Mouse (Mus musculus) left cerebral cortex, postnatal 25 days (tissue): ENCODE results near the gene Rrp36. TPM values are rescaled to one million over a fixed set of nuclear protein-coding genes. Genes with fewer than 3 reads are reported as not detected.

Experiments used
- DNase-seq, 2 experiments: peaks; one replicate each; pipeline ENCODE4 v3.0.0; 2022; ENCODE audit warnings: low spot score in 2 of 2, mixed read lengths in 1 of 2
- intact Hi-C: fragments of 180-260 bp; cut with DNase I; formaldehyde crosslinking; loops from one replicate; pipeline ENCODE4 v1.15.1; 2025
- total RNA-seq, 2 experiments: library from RNA; stranded (reverse); gene quantifications; 2 replicates each; pipeline ENCODE4 v1.2.3; 2021

Gene Rrp36
- total RNA-seq, 2 experiments from 2014 or later, result 17.1 to 18.2 TPM

DNA sequence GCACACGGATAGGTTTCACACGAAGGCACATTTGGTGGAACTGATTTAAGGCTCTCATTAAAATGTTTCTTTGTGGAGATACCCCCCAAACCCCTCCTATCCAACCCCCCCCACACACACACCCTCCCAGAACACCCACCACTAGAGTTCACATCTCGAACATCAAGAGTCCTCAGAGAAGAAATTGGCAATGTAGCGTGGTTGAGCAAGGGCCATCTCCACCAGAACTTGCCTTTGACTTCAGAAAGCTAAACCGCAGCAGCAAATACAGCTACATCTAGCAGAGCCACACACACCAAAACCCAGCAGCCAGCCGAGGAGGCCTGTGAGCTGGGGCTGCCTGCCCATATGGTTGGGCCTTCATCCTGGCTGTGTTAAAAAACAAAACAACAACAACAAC, 46.7 kb downstream of the Rrp36 start:
- intact Hi-C loops, result no loop called here
- DNase-seq, result no peak

DNA sequence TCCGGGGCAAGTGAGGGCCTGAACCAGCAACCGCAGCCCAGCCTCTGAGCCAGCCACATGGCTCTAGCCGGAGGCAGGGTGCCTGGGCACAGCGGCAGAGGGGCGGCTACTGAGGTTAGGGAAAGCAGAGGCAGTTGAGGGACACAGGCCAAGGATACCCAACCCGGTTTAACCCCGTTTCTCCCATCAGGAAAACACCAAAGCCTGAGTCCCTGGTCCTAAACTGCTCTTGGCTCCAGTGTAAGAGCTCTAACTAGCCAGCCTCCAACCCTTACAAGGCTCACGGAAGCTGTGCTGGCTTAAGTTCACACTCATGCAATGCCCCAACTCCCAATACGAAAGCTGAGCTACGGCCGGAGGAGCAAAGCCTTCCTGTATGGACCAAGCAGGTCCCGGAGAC, 49.6 kb downstream of the Rrp36 start:
- intact Hi-C loops, result no loop called here
- DNase-seq, result no peak

DNA sequence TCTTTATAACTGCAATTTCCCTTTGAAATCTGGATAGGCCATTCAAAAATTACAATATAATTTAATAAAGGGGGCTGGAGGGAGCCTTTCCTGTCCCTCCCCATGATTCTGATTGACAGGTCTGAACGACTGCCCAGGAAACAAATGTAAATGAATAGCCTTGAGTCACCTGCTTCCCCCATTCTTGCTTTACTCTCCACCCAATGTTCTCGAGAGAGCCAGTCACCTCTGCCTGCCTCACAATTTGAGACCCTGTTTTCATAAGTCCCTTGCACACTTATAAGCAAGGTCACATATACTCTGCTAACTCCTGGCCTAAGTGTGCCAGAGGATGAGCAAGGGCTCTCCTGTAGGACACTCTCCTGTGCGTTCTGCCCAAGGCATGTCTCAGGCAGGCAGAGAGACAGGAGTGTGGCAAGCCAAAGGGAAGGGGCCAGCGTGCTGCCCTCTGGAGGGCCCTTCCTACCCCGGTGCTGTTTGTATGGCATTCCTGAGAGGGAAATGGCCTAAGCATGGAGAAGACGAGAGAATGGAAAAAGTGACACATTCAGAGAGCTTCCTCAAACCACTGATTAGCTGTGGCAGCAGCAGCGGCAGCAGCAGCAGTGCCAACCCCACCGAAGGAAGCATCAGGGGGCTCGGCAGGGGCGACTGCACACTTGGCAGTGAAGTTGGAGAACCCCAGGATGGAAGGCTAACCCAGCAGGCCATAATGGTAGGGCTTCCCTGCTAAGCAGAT, 50.2 kb downstream of the Rrp36 start:
- intact Hi-C loops, result no loop called here
- DNase-seq, result no peak

DNA sequence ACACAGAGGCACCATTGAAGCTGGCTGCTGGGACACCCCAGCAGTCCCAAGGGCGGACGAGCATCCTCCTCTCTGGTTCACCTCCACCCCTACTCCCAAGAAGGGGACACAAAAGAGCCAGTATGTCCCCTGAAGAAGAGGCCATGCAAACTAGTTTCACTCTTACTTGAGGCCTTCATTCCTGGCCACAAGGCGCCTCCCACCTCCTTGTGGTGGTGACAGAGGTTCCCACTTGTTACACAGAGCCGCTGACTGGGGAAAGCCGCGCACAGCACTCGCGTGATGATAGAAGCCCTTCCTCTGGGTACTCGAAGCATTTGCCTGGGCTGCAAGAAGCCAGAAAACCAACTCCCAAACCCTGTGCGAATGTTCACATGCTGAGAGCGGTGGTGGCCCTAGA, 51.9 kb downstream of the Rrp36 start:
- intact Hi-C loops, result no loop called here
- no peak for DNase-seq

DNA sequence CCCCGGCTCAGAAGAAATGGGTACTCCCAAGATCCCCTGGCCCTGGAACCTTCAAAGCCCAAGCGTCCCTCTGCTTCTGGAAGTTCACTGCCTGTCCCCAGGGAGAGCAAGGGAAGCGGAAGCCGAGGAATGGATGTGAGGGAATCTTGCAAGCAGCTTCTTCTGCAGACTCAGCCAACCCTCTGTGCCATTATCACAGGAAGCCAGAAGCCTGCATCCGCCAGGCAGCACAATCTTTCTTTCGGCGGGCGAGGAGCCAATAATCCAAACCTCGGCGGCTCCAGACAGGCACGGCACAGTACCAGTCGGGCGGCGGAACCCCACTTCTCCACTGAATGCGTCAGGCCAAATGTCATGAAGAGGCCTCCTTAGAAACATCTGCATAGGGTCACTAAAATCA, 52.8 kb downstream of the Rrp36 start:
- DNase-seq, result peak; percentile 53 to 74
- intact Hi-C loops, result no loop called here

DNA sequence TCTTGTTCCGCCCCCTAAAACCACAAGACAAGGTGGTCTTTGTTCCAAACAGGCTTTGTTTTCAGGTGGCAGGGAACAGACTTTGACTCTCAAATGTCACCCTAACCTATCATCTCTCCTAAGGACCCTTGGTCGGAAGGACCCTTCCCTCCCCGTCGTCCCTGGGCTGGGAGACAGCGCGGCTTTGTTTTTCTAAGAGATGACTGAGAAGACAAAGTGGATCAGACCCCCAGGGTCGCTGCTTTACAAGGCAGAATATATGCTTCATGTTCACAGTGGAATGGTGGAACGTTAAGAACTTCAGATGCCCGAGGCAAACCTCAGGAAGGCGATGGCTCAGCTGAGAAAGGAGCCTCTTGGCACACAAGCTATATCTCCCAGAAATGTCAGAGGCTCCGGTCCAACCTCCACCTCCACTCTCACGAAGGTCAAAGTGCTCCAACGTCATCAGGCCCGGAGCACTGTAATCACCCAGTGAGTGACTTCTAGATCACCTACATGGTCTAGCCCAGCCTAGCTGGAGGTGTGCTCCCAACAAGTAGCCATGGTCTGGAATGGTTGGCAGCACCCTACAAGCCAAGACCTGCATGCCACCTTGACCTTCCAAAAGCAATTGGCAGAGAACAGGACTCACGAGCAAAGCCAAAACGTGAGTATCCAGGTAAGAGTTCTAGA, 54.3 kb downstream of the Rrp36 start:
- intact Hi-C loops, result no loop called here
- DNase-seq, result no peak

DNA sequence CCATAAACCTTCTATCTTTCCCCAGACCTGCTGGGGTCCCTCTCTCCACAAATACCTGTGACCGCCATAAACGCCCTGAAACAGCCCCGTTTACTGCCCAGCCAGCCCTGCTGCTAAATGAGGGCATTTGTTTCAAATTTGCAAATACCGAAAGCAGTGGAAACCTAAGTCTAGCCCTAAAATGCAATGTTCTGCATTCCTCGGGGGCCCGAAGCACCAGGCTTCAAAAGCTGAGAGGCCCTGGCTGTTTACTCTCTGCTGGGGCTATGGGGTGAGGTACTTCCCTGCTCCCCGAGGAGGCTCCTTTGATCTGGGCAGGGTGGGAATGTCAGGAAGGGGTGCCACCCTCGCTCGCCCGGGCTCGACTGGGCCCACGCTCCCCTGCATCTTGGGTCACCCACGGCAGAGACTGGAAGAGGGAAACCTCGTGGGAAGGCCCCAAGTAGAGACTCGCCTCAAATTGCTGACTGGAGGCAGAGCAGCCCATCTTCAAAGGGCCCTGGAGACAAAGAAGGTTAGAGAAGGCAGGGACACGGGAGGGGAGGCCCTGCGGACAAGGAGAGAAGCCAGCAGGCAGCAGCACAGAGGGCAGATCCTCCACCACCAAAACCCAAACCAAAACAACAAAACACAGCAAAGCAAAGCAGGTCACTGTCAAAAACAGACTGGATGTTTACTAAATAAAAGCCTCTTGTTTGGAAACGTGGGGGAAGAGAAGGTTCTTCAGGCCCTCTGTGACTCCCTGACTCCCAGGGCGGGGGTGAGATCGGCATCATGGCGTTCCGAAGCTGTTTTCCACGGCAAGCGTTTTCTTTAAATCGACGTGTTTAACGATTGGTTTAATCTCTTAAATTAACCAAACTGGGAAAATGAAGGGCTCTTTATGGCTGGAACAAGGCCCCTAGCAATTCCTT, 55.1 kb downstream of the Rrp36 start:
- DNase-seq, result no peak

DNA sequence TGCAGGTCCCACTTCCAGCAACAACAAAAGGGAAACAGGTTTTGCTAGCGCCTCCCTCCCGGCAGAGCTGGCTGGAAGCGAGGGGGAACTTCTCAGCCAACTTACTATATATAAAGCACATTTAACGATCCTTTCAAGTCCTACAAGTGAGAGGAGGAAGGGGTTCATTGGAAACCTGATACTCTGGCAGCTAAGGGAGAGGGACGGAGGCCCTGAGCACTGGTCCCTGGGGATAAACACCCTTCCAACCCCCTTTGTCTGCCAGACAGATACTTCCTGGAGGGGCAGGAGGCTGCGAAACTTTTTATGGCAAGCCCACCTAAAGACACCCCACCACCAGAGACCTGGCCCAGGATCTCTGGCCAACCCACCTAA, 55.8 kb downstream of the Rrp36 start:
- DNase-seq, result peak in 1 of 2 experiments; percentile 32
- intact Hi-C loops, result no loop called here

More for the DNA sequence above, 55.1 kb downstream of the Rrp36 start:
- intact Hi-C loops, result no loop called here

DNA sequence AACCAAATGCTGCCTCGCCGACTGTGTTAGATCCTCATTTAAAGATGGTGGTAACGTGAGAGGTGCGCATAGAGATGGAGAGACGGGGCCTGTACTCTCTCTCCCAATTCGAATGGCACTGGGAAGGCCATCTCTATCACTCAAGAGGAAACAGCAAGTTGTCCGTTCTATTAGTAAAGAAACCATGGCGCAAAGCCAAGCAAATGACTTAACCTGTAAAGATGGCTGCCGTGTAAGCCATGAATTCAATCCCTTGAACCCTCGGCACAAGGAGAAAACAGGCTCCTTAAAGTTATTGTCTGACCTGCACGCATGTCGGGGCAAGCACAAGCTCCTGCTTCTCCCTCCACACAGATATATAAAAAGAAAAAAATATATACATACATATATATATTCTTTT, 56.4 kb downstream of the Rrp36 start:
- DNase-seq, result no peak
- intact Hi-C loops, result no loop called here

Other genes with a start within 250 kb of the Rrp36 start
- gene Crip3, start 245.4 kb downstream of the Rrp36 start, total RNA-seq, result 1 to 10 TPM; 6.2 to 6.6 TPM
- under 1 TPM in 1 of 2 experiments, not detected in 1; 0.25 TPM for gene Slc22a7, start 235.9 kb downstream of the Rrp36 start, total RNA-seq
- 100 to 1,000 TPM; 133 to 141 TPM for gene Ttbk1, start 186.7 kb downstream of the Rrp36 start, total RNA-seq
- 1 to 10 TPM; 3.2 to 3.6 TPM for gene Dnph1, start 177.6 kb downstream of the Rrp36 start, total RNA-seq
- 10 to 100 TPM; 55.8 to 59.3 TPM for gene Cul9, start 128.0 kb downstream of the Rrp36 start, total RNA-seq
- 10 to 100 TPM; 58.8 to 63.8 TPM for gene Srf, start 118.2 kb downstream of the Rrp36 start, total RNA-seq
- gene Ptk7, start 44.8 kb downstream of the Rrp36 start, total RNA-seq, result 10 to 100 TPM in 1 of 2 experiments, 1 to 10 TPM in 1; 9.5 to 10.5 TPM
- gene Klc4, start 28.3 kb downstream of the Rrp36 start, total RNA-seq, result 10 to 100 TPM; 17.8 to 20.4 TPM
- 10 to 100 TPM; 51.0 to 51.5 TPM for gene Mrpl2, start 28.1 kb downstream of the Rrp36 start, total RNA-seq
- 10 to 100 TPM; 25.6 to 27.1 TPM for gene Cul7, start 24.0 kb downstream of the Rrp36 start, total RNA-seq
- 100 to 1,000 TPM; 117 to 123 TPM for gene Mea1, start 4.4 kb upstream of the Rrp36 start, total RNA-seq
- gene Klhdc3, start 6.6 kb upstream of the Rrp36 start, total RNA-seq, result 100 to 1,000 TPM; 211 to 226 TPM
- gene Ppp2r5d, start 30.8 kb upstream of the Rrp36 start, total RNA-seq, result 10 to 100 TPM; 81.2 to 91.0 TPM
- 10 to 100 TPM; 48.1 to 49.1 TPM for gene Pex6, start 37.1 kb upstream of the Rrp36 start, total RNA-seq
- gene Gnmt, start 54.8 kb upstream of the Rrp36 start, total RNA-seq, result under 1 TPM; 0.48 to 0.57 TPM
- gene Cnpy3, start 77.9 kb upstream of the Rrp36 start, total RNA-seq, result 10 to 100 TPM; 65.5 to 66.0 TPM
- not detected for gene Ptcra, start 89.4 kb upstream of the Rrp36 start, total RNA-seq
- 10 to 100 TPM in 1 of 2 experiments, 1 to 10 TPM in 1; 5.7 to 10.8 TPM for gene 2310039H08Rik, start 98.3 kb upstream of the Rrp36 start, total RNA-seq
- gene Rpl7l1, start 108.3 kb upstream of the Rrp36 start, total RNA-seq, result 10 to 100 TPM; 45.7 to 51.9 TPM
- gene Bicral, start 184.1 kb upstream of the Rrp36 start, total RNA-seq, result 10 to 100 TPM; 41.6 to 49.7 TPM
- 10 to 100 TPM; 32.4 to 36.7 TPM for gene Tbcc, start 216.3 kb upstream of the Rrp36 start, total RNA-seq
- not detected for gene Prph2, start 236.1 kb upstream of the Rrp36 start, total RNA-seq